Mouse (Mus musculus): ENCODE measurements around the gene Jam2. TPM values are rescaled to one million over a fixed set of nuclear protein-coding genes. Genes with fewer than 3 reads are reported as not detected.

Gene Jam2
- total and polyA plus RNA-seq, 3 experiments, result 55.4 to 81.0 (median 77.9) TPM

DNA sequence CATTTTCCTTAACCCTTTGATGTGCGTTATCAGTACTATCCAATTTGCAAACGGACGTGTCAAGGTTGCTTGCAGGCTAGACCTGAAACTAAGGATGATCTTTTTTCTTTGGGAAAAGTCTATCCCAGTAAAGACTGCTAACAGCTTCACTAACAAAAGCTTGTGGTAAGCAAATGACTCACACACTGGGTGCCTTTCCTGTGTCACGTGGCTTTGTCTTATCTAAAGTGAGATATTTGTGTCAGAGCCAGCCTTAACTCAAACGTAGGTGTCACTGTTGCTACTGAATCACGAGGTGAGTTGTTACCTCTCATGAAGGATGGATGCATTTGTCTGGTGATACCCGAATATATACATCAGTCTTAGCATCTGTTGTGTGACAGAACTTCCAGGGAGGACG is 90.7 kb downstream of the Jam2 start:
- Histone ChIP-seq H3K9ac (ENCODE audit: low read depth, low read length) (no peak overlapping the region), H3K36me3 (ENCODE audit: control insufficient read depth, insufficient read depth, low read length) (no peaks in the 10 kb centered on the region; the same call in 1 of the 2 replicates), H3K27me3 (ENCODE audit: control insufficient read depth, insufficient read depth, low read length) (no peaks in the 10 kb centered on the region), H3K27ac (no peak overlapping the region), H3K79me2 (replicated peaks; ENCODE audit: control insufficient read depth, insufficient read depth, low read length) (no peaks in the 10 kb centered on the region), H3K4me1 (ENCODE audit: control insufficient read depth, insufficient read depth, low read length) (no peaks in the 10 kb centered on the region), H3K4me3 (no peak overlapping the region)
- 71% methylated on average over 8 of the region's 8 CpGs for WGBS
- intact Hi-C loops (cut with DNase I), result no loop called here
- TF ChIP-seq EP300 (IDR thresholded peaks at IDR 0.05; ENCODE audit: insufficient read depth, low read depth, low read length) (no peak), POLR2A (IDR thresholded peaks at IDR 0.05; ENCODE audit: insufficient read depth, low read depth, low read length) (no peak), CTCF (IDR thresholded peaks at IDR 0.05) (no peak)
- no peak for DNase-seq

DNA sequence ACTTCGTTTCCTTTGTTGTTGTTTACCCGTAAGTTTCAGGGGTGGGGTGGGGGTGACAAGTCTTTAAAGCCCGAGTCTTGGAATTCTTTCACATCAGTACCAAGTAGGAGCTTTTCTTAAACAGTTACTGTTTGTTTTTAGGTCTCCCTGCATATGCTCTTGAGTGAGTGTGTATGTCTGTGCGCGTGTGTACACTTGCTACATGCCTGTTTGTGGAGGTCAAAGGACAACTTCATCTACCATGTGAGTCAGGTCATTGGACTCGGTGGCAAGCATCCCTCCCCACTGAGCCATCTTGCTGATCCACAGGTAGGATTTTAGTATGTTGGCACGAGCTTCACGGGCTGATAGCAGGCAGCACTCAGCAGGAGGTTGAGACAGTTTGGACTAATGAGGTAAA is 99.9 kb downstream of the Jam2 start:
- Histone ChIP-seq H3K4me3 (no peak overlapping the region), H3K27me3 (ENCODE audit: control insufficient read depth, insufficient read depth, low read length) (no peaks in the 10 kb centered on the region), H3K79me2 (replicated peaks; ENCODE audit: control insufficient read depth, insufficient read depth, low read length) (no peaks in the 10 kb centered on the region), H3K4me1 (ENCODE audit: control insufficient read depth, insufficient read depth, low read length) (no peaks in the 10 kb centered on the region), H3K9ac (ENCODE audit: low read depth, low read length) (no peak overlapping the region), H3K27ac (no peak overlapping the region), H3K36me3 (ENCODE audit: control insufficient read depth, insufficient read depth, low read length) (no peaks in the 10 kb centered on the region)
- intact Hi-C loops (cut with DNase I), result no loop called here
- 81% methylated on average over 8 of the region's 8 CpGs for WGBS
- TF ChIP-seq EP300 (IDR thresholded peaks at IDR 0.05; ENCODE audit: insufficient read depth, low read depth, low read length), result no peak
- no peak for TF ChIP-seq CTCF (IDR thresholded peaks at IDR 0.05)
- DNase-seq, result no peak

DNA sequence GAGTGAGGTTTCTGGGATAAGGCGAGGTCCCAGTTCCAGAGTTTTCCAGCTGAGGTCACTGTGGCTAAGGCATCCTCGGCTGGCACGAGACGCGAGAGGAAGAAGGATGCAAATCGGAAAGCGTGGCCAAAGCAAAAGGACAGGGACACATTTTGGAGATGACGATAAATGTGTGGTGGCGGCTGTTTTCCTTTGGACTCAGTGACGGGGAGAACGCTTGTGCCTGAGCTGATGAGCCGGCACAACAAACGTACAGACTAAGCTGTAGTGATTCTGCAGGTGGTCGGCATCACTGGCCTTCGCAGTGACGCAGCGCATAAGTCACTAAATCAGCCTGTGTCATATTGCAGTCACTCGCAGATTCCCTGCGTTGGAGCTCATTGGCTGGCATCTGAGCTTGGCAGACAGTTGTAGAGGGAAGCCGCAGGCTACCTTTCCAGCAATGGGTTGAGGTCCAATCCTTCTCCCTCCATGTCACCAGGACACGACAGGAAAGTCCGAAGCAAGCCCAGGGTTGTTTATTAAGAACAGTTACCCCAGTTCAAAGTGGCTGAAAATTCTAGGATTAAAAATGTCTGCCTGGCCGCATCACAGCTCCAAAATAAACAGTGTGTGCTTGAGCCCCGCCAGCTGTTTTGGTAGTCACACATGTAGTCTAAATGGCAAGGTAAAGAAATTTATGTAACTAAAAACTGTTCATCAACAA is 101.2 kb downstream of the Jam2 start:
- intact Hi-C loops (cut with DNase I), result loop anchor here (5.0 kb wide), 1 partner anchor 108 kb away; no protein-coding TSS in a partner anchor
- Histone ChIP-seq H3K4me3 (no peak overlapping the region), H3K36me3 (ENCODE audit: control insufficient read depth, insufficient read depth, low read length) (no peaks in the 10 kb centered on the region), H3K27ac (no peak overlapping the region), H3K79me2 (replicated peaks; ENCODE audit: control insufficient read depth, insufficient read depth, low read length) (no peaks in the 10 kb centered on the region), H3K9ac (ENCODE audit: low read depth, low read length) (no peak overlapping the region), H3K27me3 (ENCODE audit: control insufficient read depth, insufficient read depth, low read length) (no peaks in the 10 kb centered on the region), H3K4me1 (ENCODE audit: control insufficient read depth, insufficient read depth, low read length) (no peaks in the 10 kb centered on the region)
- WGBS, result 67% methylated on average over 24 of the region's 24 CpGs
- peak; percentile 14; the same call in 1 of the 2 replicates for TF ChIP-seq CTCF (IDR thresholded peaks at IDR 0.05)
- TF ChIP-seq EP300 (IDR thresholded peaks at IDR 0.05; ENCODE audit: insufficient read depth, low read depth, low read length), result no peak
- DNase-seq, result peak; percentile 17 to 24

Other genes starting within 250 kb of the Jam2 start
- gene Mrpl39, start 38.4 kb upstream of the Jam2 start, total RNA-seq (2021), result 10 to 100 TPM; 37.7 to 42.4 TPM
- 24.0 and 34.8 TPM in 2 replicates for gene Mrpl39, start 38.4 kb upstream of the Jam2 start, polyA plus RNA-seq (2012; rRNA removed)
- 10 to 100 TPM; 41.3 to 42.6 TPM for gene Gabpa, start 60.8 kb downstream of the Jam2 start, total RNA-seq (2021)
- 10.4 and 22.1 TPM in 2 replicates for gene Gabpa, start 60.8 kb downstream of the Jam2 start, polyA plus RNA-seq (2012; rRNA removed)
- gene Atp5j, start 61.5 kb downstream of the Jam2 start, total RNA-seq (2021), result 1,000 to 10,000 TPM; 1,617 to 1,909 TPM
- gene Atp5j, start 61.5 kb downstream of the Jam2 start, polyA plus RNA-seq (2012; rRNA removed), result 665 and 1,027 TPM in 2 replicates